Comparison of ENCODE assay signal across 10 mouse cellular contexts in the genomic region with DNA sequence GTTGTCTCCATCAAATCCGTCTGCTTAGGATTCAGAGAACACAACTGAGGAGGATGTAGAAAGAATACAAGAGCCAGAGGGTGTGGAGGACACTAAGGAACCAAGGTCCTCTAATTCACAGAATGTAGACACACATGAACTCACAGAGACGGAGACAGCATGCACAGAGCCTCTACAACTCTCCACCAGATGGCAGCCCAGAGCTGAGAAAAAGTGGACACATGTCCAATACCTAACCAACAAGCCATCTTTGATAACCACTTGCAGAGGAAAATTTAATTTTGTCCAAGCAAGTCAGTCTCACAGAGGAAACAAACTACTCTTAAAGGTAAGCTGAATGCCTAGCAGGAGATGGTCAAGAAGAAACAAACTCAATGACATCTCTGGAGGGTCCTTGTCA. TPM values are rescaled to one million over a fixed set of nuclear protein-coding genes. Genes with fewer than 3 reads are reported as not detected.
DNase-seq lines count a peak whose midpoint lies in the region; ATAC-seq lines count a peak whose summit lies in the region.
"Had no signal": no experiment of that assay in that cellular context is flagged by ENCODE, and none has a peak within 500 bp of the region (broad histone marks: within the 10 kb centered on the region; RNA-seq: fewer than 3 reads in every experiment).

No protein-coding gene starts in this region.

- no peaks in the 10 kb centered on the region for H3K4me1 ChIP-seq in hindbrain, embryonic 10.5 days (replicated peaks)
- no peaks in the 10 kb centered on the region for H3K4me1 ChIP-seq in hindbrain, embryonic 13.5 days (replicated peaks)
- H3K4me1 ChIP-seq in hindbrain, embryonic 16.5 days (ENCODE audit: control insufficient read depth, insufficient read depth, low read depth, low read length) = no peaks in the 10 kb centered on the region
- H3K4me1 ChIP-seq: limb, embryonic 15.5 days had no signal

- H3K36me3 ChIP-seq in hindbrain, embryonic 10.5 days = no peaks in the 10 kb centered on the region
- H3K36me3 ChIP-seq in hindbrain, embryonic 13.5 days = no peaks in the 10 kb centered on the region
- no peaks in the 10 kb centered on the region for H3K36me3 ChIP-seq in hindbrain, embryonic 16.5 days (ENCODE audit: control insufficient read depth, insufficient read depth, low read length)
- H3K36me3 ChIP-seq: limb, embryonic 15.5 days had no signal

- no peak for ATAC-seq in hindbrain, embryonic 13.5 days (ENCODE audit: low FRiP score)
- 0 out of 2 replicates have a peak, but pooled peaks have one; percentile 58 for ATAC-seq in hindbrain, embryonic 16.5 days

- 13% methylated on average over 2 of the region's 2 CpGs for WGBS in hindbrain, embryonic 10.5 days
- WGBS in hindbrain, embryonic 13.5 days = 13% methylated on average over 2 of the region's 2 CpGs
- 20% methylated on average over 2 of the region's 2 CpGs for WGBS in hindbrain, embryonic 16.5 days

- H3K27me3 ChIP-seq in hindbrain, embryonic 10.5 days (ENCODE audit: insufficient read depth, poor library complexity, severe bottlenecking) = no peaks in the 10 kb centered on the region
- no peaks in the 10 kb centered on the region for H3K27me3 ChIP-seq in hindbrain, embryonic 13.5 days
- H3K27me3 ChIP-seq in hindbrain, embryonic 16.5 days (replicated peaks; ENCODE audit: control insufficient read depth, insufficient read depth, low read length) = no peaks in the 10 kb centered on the region
- H3K27me3 ChIP-seq: limb, embryonic 15.5 days had no signal

- no peak overlapping the region for H3K4me3 ChIP-seq in hindbrain, embryonic 10.5 days
- no peak overlapping the region for H3K4me3 ChIP-seq in hindbrain, embryonic 13.5 days
- H3K4me3 ChIP-seq in hindbrain, embryonic 16.5 days (ENCODE audit: low read length) = no peak overlapping the region
- H3K4me3 ChIP-seq: limb, embryonic 15.5 days had no signal

- no peak overlapping the region for H3K4me2 ChIP-seq in hindbrain, embryonic 13.5 days
- H3K4me2 ChIP-seq in hindbrain, embryonic 16.5 days (ENCODE audit: low read length) = no peak overlapping the region
- H3K4me2 ChIP-seq: limb, embryonic 15.5 days had no signal

- H3K27ac ChIP-seq in hindbrain, embryonic 10.5 days = no peak overlapping the region
- no peak overlapping the region for H3K27ac ChIP-seq in hindbrain, embryonic 13.5 days
- no peak overlapping the region for H3K27ac ChIP-seq in hindbrain, embryonic 16.5 days (ENCODE audit: low read depth, low read length)
- H3K27ac ChIP-seq: limb, embryonic 15.5 days had no signal

- intact Hi-C loops in left cerebral cortex, postnatal 4 days (cut with DNase I) = no loop called here

- DNase-seq in hindbrain, embryonic 10.5 days (ENCODE audit: low spot score) = peak; percentile 66
- DNase-seq in R1 (ENCODE audit: low read depth, low spot score) = peak; percentile 55
- DNase-seq in cerebellum, postnatal 36 days = peak; percentile 50 to 52
- peak; percentile 68 for DNase-seq in left cerebral cortex, postnatal 4 days
- peak; percentile 83 for DNase-seq in retina, postnatal 1 day
- DNase-seq in spleen, postnatal 14 days (ENCODE audit: low spot score in 2 of 2) = no peak

- H3K9ac ChIP-seq in hindbrain, embryonic 13.5 days = no peak overlapping the region
- H3K9ac ChIP-seq in hindbrain, embryonic 16.5 days (ENCODE audit: low read depth, low read length) = no peak overlapping the region
- H3K9ac ChIP-seq: limb, embryonic 15.5 days had no signal

- no peaks in the 10 kb centered on the region for H3K9me3 ChIP-seq in hindbrain, embryonic 10.5 days
- H3K9me3 ChIP-seq in hindbrain, embryonic 13.5 days = no peaks in the 10 kb centered on the region
- H3K9me3 ChIP-seq in hindbrain, embryonic 16.5 days (ENCODE audit: control insufficient read depth, low read length) = no peaks in the 10 kb centered on the region
- H3K9me3 ChIP-seq: limb, embryonic 15.5 days had no signal

RNA-seq across cellular contexts. Expression of a gene that starts 11.2 kb away (rescaled TPM):
- not detected in 2 replicates for polyA plus RNA-seq in hindbrain, embryonic 10.5 days (2016; fragmentation: Nextera tagmentation; extraction: Ambion mirVana)
- polyA plus RNA-seq in hindbrain, embryonic 13.5 days (2015; fragmentation: Nextera tagmentation; extraction: Ambion mirVana) = not detected in 2 replicates
- polyA plus RNA-seq in hindbrain, embryonic 16.5 days (2015; fragmentation: Nextera tagmentation; extraction: Ambion mirVana) = not detected in 2 replicates
- not detected for total RNA-seq in left cerebral cortex, postnatal 4 days (2021)
- total RNA-seq: adrenal gland, postnatal 4 days had no signal
- polyA plus RNA-seq: limb, embryonic 15.5 days had no signal

RNA-seq across cellular contexts. Expression of a gene that starts 20.6 kb away (rescaled TPM):
- polyA plus RNA-seq in hindbrain, embryonic 10.5 days (2016; fragmentation: Nextera tagmentation; extraction: Ambion mirVana) = not detected in 2 replicates
- polyA plus RNA-seq in hindbrain, embryonic 13.5 days (2015; fragmentation: Nextera tagmentation; extraction: Ambion mirVana) = not detected in 2 replicates
- not detected in 2 replicates for polyA plus RNA-seq in hindbrain, embryonic 16.5 days (2015; fragmentation: Nextera tagmentation; extraction: Ambion mirVana)
- total RNA-seq in left cerebral cortex, postnatal 4 days (2021) = not detected
- polyA plus RNA-seq: limb, embryonic 15.5 days had no signal

Comparison
In these comparisons a context has a peak if more than half of its experiments do, and no peak if none do; other contexts are left out.
1. DNase-seq: peak in hindbrain, embryonic 10.5 days (single experiment), R1 (single experiment), cerebellum, postnatal 36 days (2 of 2), left cerebral cortex, postnatal 4 days (single experiment) and retina, postnatal 1 day (single experiment); none in spleen, postnatal 14 days (0 of 2).